ENCODE assay signal across 8 mouse cellular contexts in genomic region chr19:24958531-24958930, GRCm38 (mm10). TPM values are rescaled to one million over a fixed set of nuclear protein-coding genes. Genes with fewer than 3 reads are reported as not detected.
DNase-seq lines count a peak whose midpoint lies in the region; TF ChIP-seq lines count a peak whose summit lies in the region.
"Had no signal": no experiment of that assay in that cellular context is flagged by ENCODE, and none has a peak within 500 bp of the region (broad histone marks: within the 10 kb centered on the region; RNA-seq: fewer than 3 reads in every experiment).

No protein-coding gene starts in this region.

- no peak overlapping the region for H3K4me3 ChIP-seq in kidney, adult 2 months (ENCODE audit: insufficient read depth, low read depth, low read length)
- no peak overlapping the region for H3K4me3 ChIP-seq in lung, adult 2 months (replicated peaks; ENCODE audit: extremely low read depth, low read depth, low read length)
- H3K4me3 ChIP-seq: liver, embryonic 15.5 days had no signal

- H3K27me3 ChIP-seq in kidney, adult 2 months (replicated peaks; ENCODE audit: control insufficient read depth, insufficient read depth, low read length) = no peaks in the 10 kb centered on the region
- H3K27me3 ChIP-seq: liver, embryonic 15.5 days had no signal

- no peak overlapping the region for H3K27ac ChIP-seq in kidney, adult 2 months (ENCODE audit: insufficient read depth, low read depth, low read length)
- H3K27ac ChIP-seq: liver, embryonic 15.5 days had no signal

- peak; percentile 73 for DNase-seq in kidney, adult 2 months
- no peak for DNase-seq in kidney, postnatal 4 days
- DNase-seq in CD8-positive naive resting alpha-beta T cell, adult 2 months (ENCODE audit: low read depth in 2 of 2, low spot score in 2 of 2) = peak; percentile 31 to 70
- DNase-seq in Muller cell, postnatal 12 days (ENCODE audit: inconsistent ontology term) = peak; percentile 14
- no peak for DNase-seq in lung, adult 2 months
- DNase-seq in urinary bladder, postnatal 10 days (ENCODE audit: low spot score) = no peak
- no peak for DNase-seq in spleen, adult 18-20 months

- no peaks in the 10 kb centered on the region; the same call in none of the 2 replicates for H3K36me3 ChIP-seq in kidney, adult 2 months (ENCODE audit: control insufficient read depth, insufficient read depth, low read length)

- TF ChIP-seq CTCF in kidney, adult 2 months (conservative IDR thresholded peaks at IDR 0.05; ENCODE audit: insufficient read depth, insufficient read length, low read depth, low read length) = no peak
- peak; percentile 22; the same call in 1 of the 2 replicates for TF ChIP-seq CTCF in lung, adult 2 months (IDR thresholded peaks at IDR 0.05; ENCODE audit: insufficient read depth, low read length)

- TF ChIP-seq POLR2A in kidney, adult 2 months (IDR thresholded peaks at IDR 0.05; ENCODE audit: low read depth, low read length) = no peak
- TF ChIP-seq POLR2A in lung, adult 2 months (IDR thresholded peaks at IDR 0.05; ENCODE audit: borderline replicate concordance, extremely low read depth, low read depth, low read length) = no peak

- H3K4me1 ChIP-seq in kidney, adult 2 months (ENCODE audit: control insufficient read depth, insufficient read depth, low read length) = peaks cover 2% of the 10 kb centered on the region; the same call in 1 of the 2 replicates
- peaks cover 3% of the 10 kb centered on the region; the same call in 1 of the 2 replicates for H3K4me1 ChIP-seq in lung, adult 2 months (ENCODE audit: control insufficient read depth, insufficient read depth, low read length)

- 32% methylated on average over 3 of the region's 3 CpGs for whole genome bisulfite sequencing in kidney, adult 2 months
- WGBS in lung, adult 2 months = 33% methylated on average over 3 of the region's 3 CpGs

RNA-seq across cellular contexts. Expression of gene Cbwd1, which starts 2.9 kb away (rescaled TPM):
- polyA plus RNA-seq in kidney, adult 2 months (2012; rRNA removed) = 2.2 and 3.5 TPM in 2 replicates
- polyA plus RNA-seq in lung, adult 2 months (2012; rRNA removed) = 0.96 and 2.6 TPM in 2 replicates

RNA-seq across cellular contexts. Expression of gene Dock8, which starts 40.8 kb away (rescaled TPM):
- polyA plus RNA-seq in kidney, adult 2 months (2012; rRNA removed) = 17.8 and 18.4 TPM in 2 replicates
- polyA plus RNA-seq in lung, adult 2 months (2012; rRNA removed) = 19.8 and 25.1 TPM in 2 replicates

RNA-seq across cellular contexts. Expression of gene Foxd4, which starts 57.5 kb away (rescaled TPM):
- not detected in 2 replicates for polyA plus RNA-seq in kidney, adult 2 months (2012; rRNA removed)
- 0.06 and 0.28 TPM in 2 replicates for polyA plus RNA-seq in lung, adult 2 months (2012; rRNA removed)
- polyA plus RNA-seq: liver, embryonic 15.5 days had no signal

Comparison
In these comparisons a context has a peak if more than half of its experiments do, and no peak if none do; other contexts are left out.
1. DNase-seq: peak in kidney, adult 2 months (single experiment), CD8-positive naive resting alpha-beta T cell, adult 2 months (2 of 2) and Muller cell, postnatal 12 days (single experiment); none in kidney, postnatal 4 days (0 of 2), lung, adult 2 months (single experiment), urinary bladder, postnatal 10 days (single experiment) and spleen, adult 18-20 months (0 of 2).